ENCODE assay signal across 9 mouse cellular contexts in the genomic region with DNA sequence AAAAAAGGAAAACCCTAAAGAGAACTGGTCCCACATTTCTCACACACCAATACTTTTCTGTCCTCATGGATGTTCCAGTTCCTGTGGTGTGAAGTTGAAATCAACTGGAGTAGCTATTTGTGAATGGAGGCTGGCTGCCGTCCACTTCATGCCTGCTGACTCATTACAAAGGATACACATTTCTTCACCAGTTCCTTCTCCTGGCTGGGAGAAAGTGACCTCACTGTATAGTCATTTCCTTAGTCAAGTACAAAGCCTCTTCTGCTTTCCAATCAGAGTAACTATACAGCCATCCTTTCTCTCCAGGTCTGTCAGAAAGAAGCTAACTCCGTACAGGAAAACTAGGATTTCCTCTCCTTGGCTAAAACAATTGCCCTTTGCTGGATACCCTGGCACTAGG. TPM values are rescaled to one million over a fixed set of nuclear protein-coding genes. Genes with fewer than 3 reads are reported as not detected.
A peak's percentile ranks its signal among the peaks of the same experiment; 100 is the strongest.
DNase-seq lines count a peak whose midpoint lies in the region; ATAC-seq and TF ChIP-seq lines count a peak whose summit lies in the region.
"Had no signal": no experiment of that assay in that cellular context is flagged by ENCODE, and none has a peak within 500 bp of the region (broad histone marks: within the 10 kb centered on the region; RNA-seq: fewer than 3 reads in every experiment).

No protein-coding gene starts in this region.

- no peak overlapping the region for H3K4me2 ChIP-seq in embryonic facial prominence, embryonic 14.5 days (ENCODE audit: low read depth, low read length)
- no peak overlapping the region for H3K4me2 ChIP-seq in CH12.LX (ENCODE audit: insufficient read depth, low read depth, poor library complexity, severe bottlenecking)
- no peak overlapping the region for H3K4me2 ChIP-seq in kidney, postnatal 0 days (ENCODE audit: low read length)
- H3K4me2 ChIP-seq: embryonic facial prominence, embryonic 15.5 days had no signal

- no peaks in the 10 kb centered on the region for H3K4me1 ChIP-seq in embryonic facial prominence, embryonic 14.5 days (ENCODE audit: control insufficient read depth, insufficient read depth, low read length)
- no peaks in the 10 kb centered on the region for H3K4me1 ChIP-seq in embryonic facial prominence, embryonic 10.5 days
- peaks cover 0 to 4% of the 10 kb centered on the region in 2 experiments; a peak in 1 of 4 replicates for H3K4me1 ChIP-seq in CH12.LX (ENCODE audit: control insufficient read depth in 1 of 2, insufficient read depth in 2 of 2)
- 0 out of 2 replicates have a peak, but pooled peaks cover 4% of the 10 kb centered on the region for H3K4me1 ChIP-seq in kidney, postnatal 0 days (replicated peaks; ENCODE audit: insufficient read depth, low read length)
- no peaks in the 10 kb centered on the region for H3K4me1 ChIP-seq in hindbrain, embryonic 10.5 days (replicated peaks)
- H3K4me1 ChIP-seq: embryonic facial prominence, embryonic 15.5 days had no signal

- TF ChIP-seq EP300 in CH12.LX (IDR thresholded peaks at IDR 0.05; ENCODE audit: low read length): 0 out of 2 replicates have a peak, but pooled peaks have one; percentile 23

- intact Hi-C loops in gastrocnemius, postnatal 36 days (cut with DNase I): no loop called here

- no peak overlapping the region for H3K27ac ChIP-seq in embryonic facial prominence, embryonic 14.5 days (replicated peaks; ENCODE audit: low read depth, low read length)
- no peak overlapping the region for H3K27ac ChIP-seq in embryonic facial prominence, embryonic 10.5 days (replicated peaks)
- H3K27ac ChIP-seq in CH12.LX (ENCODE audit: insufficient read depth, low read depth): no peak overlapping the region
- H3K27ac ChIP-seq in kidney, postnatal 0 days: peak overlapping the region; percentile 42; the same call in 1 of the 2 replicates
- no peak overlapping the region for H3K27ac ChIP-seq in hindbrain, embryonic 10.5 days
- H3K27ac ChIP-seq: embryonic facial prominence, embryonic 15.5 days had no signal

- WGBS in embryonic facial prominence, embryonic 14.5 days: 88% methylated on average over 2 of the region's 2 CpGs
- WGBS in embryonic facial prominence, embryonic 10.5 days: 91% methylated on average over 2 of the region's 2 CpGs
- 71% methylated on average over 2 of the region's 2 CpGs for WGBS in kidney, postnatal 0 days
- 85% methylated on average over 2 of the region's 2 CpGs for WGBS in hindbrain, embryonic 10.5 days

- in situ Hi-C loops in CH12.LX (cut with MboI; ENCODE audit: low pct_ligation_motif_present, low pct_unique_long_range_greater_than_20kb, low sequenced_read_pairs): no loop called here

- DNase-seq in embryonic facial prominence, embryonic 14.5 days (ENCODE audit: low spot score): peak; percentile 43
- no peak for DNase-seq in embryonic facial prominence, embryonic 10.5 days (ENCODE audit: low spot score)
- no peak for DNase-seq in CH12.LX (ENCODE audit: extremely low read depth)
- DNase-seq in gastrocnemius, postnatal 36 days: peak; percentile 57 to 62
- DNase-seq in kidney, postnatal 0 days (ENCODE audit: low spot score): peak; percentile 68
- peak; percentile 38 to 55 for DNase-seq in right cerebral cortex, postnatal 10 days (ENCODE audit: low spot score in 2 of 2)
- DNase-seq in hindbrain, embryonic 10.5 days (ENCODE audit: low spot score): no peak
- no peak for DNase-seq in layer of hippocampus, adult 11-12 months (ENCODE audit: low spot score)

- peaks cover 94% of the 10 kb centered on the region for H3K36me3 ChIP-seq in embryonic facial prominence, embryonic 14.5 days (ENCODE audit: control insufficient read depth, insufficient read depth, low read length)
- H3K36me3 ChIP-seq in embryonic facial prominence, embryonic 10.5 days (replicated peaks): peaks cover 99% of the 10 kb centered on the region
- peaks cover 73 to 95% of the 10 kb centered on the region in 2 experiments for H3K36me3 ChIP-seq in CH12.LX (replicated peaks in 1 of 2; ENCODE audit: control insufficient read depth in 1 of 2, insufficient read depth in 1 of 2, low read length in 1 of 2)
- H3K36me3 ChIP-seq in kidney, postnatal 0 days (ENCODE audit: insufficient read depth, low read length): peaks cover 64% of the 10 kb centered on the region
- peaks cover 100% of the 10 kb centered on the region for H3K36me3 ChIP-seq in hindbrain, embryonic 10.5 days

- no peak for TF ChIP-seq RAD21 in CH12.LX (IDR thresholded peaks at IDR 0.05; ENCODE audit: low read depth, low read length)

- TF ChIP-seq CTCF in CH12.LX (conservative IDR thresholded peaks at IDR 0.05 in 1 of 2, IDR thresholded peaks at IDR 0.05 in 1 of 2; ENCODE audit: low read depth in 2 of 2, low read length in 2 of 2): no peak
- TF ChIP-seq CTCF in kidney, postnatal 0 days (IDR thresholded peaks at IDR 0.05; ENCODE audit: low read depth): no peak

- dilution Hi-C loops in CH12.LX (cut with MboI; ENCODE audit: extremely low pct_ligation_motif_present, extremely low pct_unique_long_range_greater_than_20kb, low sequenced_read_pairs): no loop called here

- H3K4me3 ChIP-seq in embryonic facial prominence, embryonic 14.5 days (ENCODE audit: low read depth, low read length): no peak overlapping the region
- H3K4me3 ChIP-seq in embryonic facial prominence, embryonic 10.5 days: no peak overlapping the region
- H3K4me3 ChIP-seq in CH12.LX (replicated peaks in 1 of 3; ENCODE audit: low read depth in 2 of 3, low read length in 2 of 3, poor library complexity in 1 of 3): no peak overlapping the region
- no peak overlapping the region for H3K4me3 ChIP-seq in kidney, postnatal 0 days (replicated peaks; ENCODE audit: low read depth, low read length)
- no peak overlapping the region for H3K4me3 ChIP-seq in hindbrain, embryonic 10.5 days
- H3K4me3 ChIP-seq: embryonic facial prominence, embryonic 15.5 days had no signal

- H3K27me3 ChIP-seq in embryonic facial prominence, embryonic 14.5 days (replicated peaks; ENCODE audit: control insufficient read depth, insufficient read depth, low read length): no peaks in the 10 kb centered on the region
- H3K27me3 ChIP-seq in embryonic facial prominence, embryonic 10.5 days (replicated peaks; ENCODE audit: low read depth, poor library complexity, severe bottlenecking): no peaks in the 10 kb centered on the region
- no peaks in the 10 kb centered on the region for H3K27me3 ChIP-seq in CH12.LX (replicated peaks)
- H3K27me3 ChIP-seq in kidney, postnatal 0 days (ENCODE audit: insufficient read depth, low read length): no peaks in the 10 kb centered on the region
- no peaks in the 10 kb centered on the region for H3K27me3 ChIP-seq in hindbrain, embryonic 10.5 days (ENCODE audit: insufficient read depth, poor library complexity, severe bottlenecking)
- H3K27me3 ChIP-seq: embryonic facial prominence, embryonic 15.5 days had no signal

- no peak for TF ChIP-seq POLR2A in CH12.LX (IDR thresholded peaks at IDR 0.05; ENCODE audit: low read depth, low read length)

- ATAC-seq in embryonic facial prominence, embryonic 14.5 days (ENCODE audit: low read depth): no peak
- ATAC-seq in kidney, postnatal 0 days (replicated peaks; ENCODE audit: low FRiP score, low read depth): no peak

- H3K79me2 ChIP-seq in CH12.LX (replicated peaks; ENCODE audit: control insufficient read depth, extremely low read depth, insufficient read depth, poor library complexity, severe bottlenecking): peaks cover 5% of the 10 kb centered on the region; the same call in 1 of the 2 replicates

- H3K9ac ChIP-seq in embryonic facial prominence, embryonic 14.5 days (ENCODE audit: low read depth, low read length): no peak overlapping the region
- no peak overlapping the region for H3K9ac ChIP-seq in CH12.LX (ENCODE audit: insufficient read depth, low read depth)
- H3K9ac ChIP-seq in kidney, postnatal 0 days (ENCODE audit: low read depth, low read length): no peak overlapping the region
- H3K9ac ChIP-seq: embryonic facial prominence, embryonic 15.5 days had no signal

- H3K9me3 ChIP-seq in embryonic facial prominence, embryonic 14.5 days (ENCODE audit: control insufficient read depth, low read length): no peaks in the 10 kb centered on the region
- H3K9me3 ChIP-seq in embryonic facial prominence, embryonic 10.5 days: no peaks in the 10 kb centered on the region
- no peaks in the 10 kb centered on the region for H3K9me3 ChIP-seq in CH12.LX (replicated peaks; ENCODE audit: low read length)
- no peaks in the 10 kb centered on the region for H3K9me3 ChIP-seq in kidney, postnatal 0 days (replicated peaks; ENCODE audit: low read length)
- H3K9me3 ChIP-seq in hindbrain, embryonic 10.5 days: no peaks in the 10 kb centered on the region
- H3K9me3 ChIP-seq: embryonic facial prominence, embryonic 15.5 days had no signal

TF ChIP-seq in CH12.LX, 34 proteins besides CTCF, POLR2A, EP300 and RAD21 (continues in another document):
- TF ChIP-seq UBTF (IDR thresholded peaks at IDR 0.05; ENCODE audit: low read depth, low read length): no peak
- TF ChIP-seq ELF1 (IDR thresholded peaks at IDR 0.05; ENCODE audit: low read depth, low read length): no peak
- TF ChIP-seq SIN3A (IDR thresholded peaks at IDR 0.05; ENCODE audit: low read length): no peak
- no peak for TF ChIP-seq RCOR1 (conservative IDR thresholded peaks at IDR 0.05; ENCODE audit: low read depth, low read length)
- TF ChIP-seq POLR2AphosphoS2 (IDR thresholded peaks at IDR 0.05; ENCODE audit: low read depth, low read length): no peak
- TF ChIP-seq NRF1 (IDR thresholded peaks at IDR 0.05; ENCODE audit: low read depth, low read length): no peak
- no peak for TF ChIP-seq GABPA (IDR thresholded peaks at IDR 0.05; ENCODE audit: insufficient replicate concordance, low read depth, low read length)

RNA-seq across cellular contexts. Expression of a gene that starts 19.3 kb away (rescaled TPM):
- polyA plus RNA-seq in embryonic facial prominence, embryonic 14.5 days (2014; fragmentation: Nextera tagmentation; extraction: Ambion mirVana): 103 and 108 TPM in 2 replicates
- polyA plus RNA-seq in embryonic facial prominence, embryonic 10.5 days (2016; fragmentation: Nextera tagmentation; extraction: Ambion mirVana): 182 and 203 TPM in 2 replicates
- total RNA-seq in CH12.LX (2012; rRNA removed): 38.3 and 38.9 TPM in 2 replicates
- total RNA-seq in CH12.LX (2014; rRNA removed): 31.7 and 33.7 TPM in 2 replicates
- 47.1 and 58.3 TPM in 2 replicates for polyA plus RNA-seq in CH12.LX (2012; ENCODE audit: insufficient read length, low read depth)
- 10 to 100 TPM; 23.4 to 24.1 TPM for total RNA-seq in gastrocnemius, postnatal 36 days (2021)
- 53.1 and 65.4 TPM in 2 replicates for polyA plus RNA-seq in kidney, postnatal 0 days (2015; fragmentation: Nextera tagmentation; extraction: Ambion mirVana)
- 164 and 186 TPM in 2 replicates for polyA plus RNA-seq in hindbrain, embryonic 10.5 days (2016; fragmentation: Nextera tagmentation; extraction: Ambion mirVana)

RNA-seq across cellular contexts. Expression of a gene that starts 35.9 kb away (rescaled TPM):
- 25.2 and 25.6 TPM in 2 replicates for polyA plus RNA-seq in embryonic facial prominence, embryonic 14.5 days (2014; fragmentation: Nextera tagmentation; extraction: Ambion mirVana)
- 53.5 and 55.9 TPM in 2 replicates for polyA plus RNA-seq in embryonic facial prominence, embryonic 10.5 days (2016; fragmentation: Nextera tagmentation; extraction: Ambion mirVana)
- total RNA-seq in CH12.LX (2012; rRNA removed) (0.08 and 0.13 TPM in 2 replicates), CH12.LX (2014; rRNA removed) (not detected in 2 replicates)
- polyA plus RNA-seq in CH12.LX (2012; ENCODE audit: insufficient read length, low read depth): 0.18 and 0.41 TPM in 2 replicates
- total RNA-seq in gastrocnemius, postnatal 36 days (2021): 100 to 1,000 TPM; 198 to 200 TPM
- polyA plus RNA-seq in kidney, postnatal 0 days (2015; fragmentation: Nextera tagmentation; extraction: Ambion mirVana): 42.9 and 50.7 TPM in 2 replicates
- 63.3 and 72.2 TPM in 2 replicates for polyA plus RNA-seq in hindbrain, embryonic 10.5 days (2016; fragmentation: Nextera tagmentation; extraction: Ambion mirVana)

Comparison
In these comparisons a context has a peak if more than half of its experiments do, and no peak if none do; other contexts are left out.
1. DNase-seq: peak in embryonic facial prominence, embryonic 14.5 days (single experiment), gastrocnemius, postnatal 36 days (2 of 2), kidney, postnatal 0 days (single experiment) and right cerebral cortex, postnatal 10 days (2 of 2); none in embryonic facial prominence, embryonic 10.5 days (single experiment), CH12.LX (single experiment), hindbrain, embryonic 10.5 days (single experiment) and layer of hippocampus, adult 11-12 months (single experiment).
2. RNA of a gene that starts 35.9 kb away (polyA plus RNA-seq): 63.3 to 72.2 TPM in hindbrain, embryonic 10.5 days, 53.5 to 55.9 TPM in embryonic facial prominence, embryonic 10.5 days, 42.9 to 50.7 TPM in kidney, postnatal 0 days and 25.2 to 25.6 TPM in embryonic facial prominence, embryonic 14.5 days; 0.18 to 0.41 TPM in CH12.LX; every median in the first group is over 10 times any median in the second.